Mouse (Mus musculus) erythroblast, embryonic 14.5 days (primary cell): ENCODE measurements around the gene Zfpl1. TPM values are rescaled to one million over a fixed set of nuclear protein-coding genes. Genes with fewer than 3 reads are reported as not detected.
"Not testable (repeated sequence)": the region's sequence is repeated elsewhere in the genome, so short reads cannot be mapped to it uniquely, and the experiment has no call there.

Experiments used
- H3K27me3 ChIP-seq: 2 replicates; pipeline ENCODE4 v1.6.1; 2012; ENCODE audit warnings: inconsistent platforms; ENCODE audit not compliant: control insufficient read depth
- H3K36me3 ChIP-seq: 2 replicates; pipeline ENCODE4 v1.6.1; 2012; ENCODE audit warnings: mild to moderate bottlenecking, inconsistent platforms; ENCODE audit not compliant: control insufficient read depth
- H3K4me1 ChIP-seq: 2 replicates; pipeline ENCODE4 v1.6.1; 2012; ENCODE audit warnings: inconsistent platforms; ENCODE audit not compliant: control insufficient read depth
- H3K4me3 ChIP-seq: replicated peaks from 2 replicates; pipeline ENCODE3; 2012; ENCODE audit warnings: moderate library complexity, mild to moderate bottlenecking, inconsistent platforms
- H3K9me3 ChIP-seq: 2 replicates; pipeline ENCODE4 v1.6.1; 2012; ENCODE audit warnings: low read length, inconsistent platforms, mixed read lengths; ENCODE audit not compliant: control insufficient read depth
- GATA1 ChIP-seq: IDR thresholded peaks from 2 replicates; pipeline ENCODE4 v1.6.1; 2012; ENCODE audit warnings: low read length, inconsistent platforms, mixed read lengths
- TAL1 ChIP-seq: IDR thresholded peaks from 3 replicates; pipeline ENCODE4 v1.6.1; 2012; ENCODE audit warnings: low read length, inconsistent platforms, mixed read lengths
- polyA plus RNA-seq: library from polyadenylated mRNA; stranded (reverse); fragments of >175 nt; gene quantifications from 2 replicates; pipeline ENCODE4 v1.2.3, GENCODE M21; 2012

Zfpl1 gene
- polyA plus RNA-seq, 1 experiment, result 5.1 TPM

GRCm38 (mm10) chr19:6048681-6049410 is 35.9 kb downstream of the Zfpl1 start:
- no peaks in the 10 kb centered on the region for H3K27me3 ChIP-seq
- H3K36me3 ChIP-seq, result peaks cover 72% of the 10 kb centered on the region
- H3K9me3 ChIP-seq, result no peaks in the 10 kb centered on the region
- H3K4me3 ChIP-seq, result peak overlapping the region; percentile 95
- H3K4me1 ChIP-seq, result peaks cover 55% of the 10 kb centered on the region
- TF ChIP-seq TAL1, result no peak
- TF ChIP-seq GATA1, result no peak

GRCm38 (mm10) chr19:6047899-6048166 is 36.9 kb downstream of the Zfpl1 start:
- peaks cover 50% of the 10 kb centered on the region for H3K4me1 ChIP-seq
- peaks cover 62% of the 10 kb centered on the region for H3K36me3 ChIP-seq
- no peaks in the 10 kb centered on the region for H3K27me3 ChIP-seq
- TF ChIP-seq GATA1, result no peak
- no peak for TF ChIP-seq TAL1
- H3K4me3 ChIP-seq, result peak overlapping the region; percentile 95
- no peaks in the 10 kb centered on the region for H3K9me3 ChIP-seq

- H3K4me1 ChIP-seq, result peaks cover 50% of the 10 kb centered on the region
Measured at GRCm38 (mm10) chr19:6047154-6047898, 37.4 kb downstream of the Zfpl1 start.

GRCm38 (mm10) chr19:6046294-6047153 is 38.2 kb downstream of the Zfpl1 start, which contains the start of gene Syvn1:
Syvn1 (plus strand) TSS chr19:6046576.
- no peak for TF ChIP-seq GATA1
- no peak for TF ChIP-seq TAL1
- Histone ChIP-seq H3K4me3 (peak within 1 kb of the TSS; percentile 95), H3K27me3 (no peaks in the 10 kb centered on the region), H3K36me3 (peaks cover 49% of the 10 kb centered on the region), H3K9me3 (no peaks in the 10 kb centered on the region), H3K4me1 (peaks cover 52% of the 10 kb centered on the region)

More at GRCm38 (mm10) chr19:6047154-6047898, 37.4 kb downstream of the Zfpl1 start:
- Histone ChIP-seq H3K27me3 (no peaks in the 10 kb centered on the region), H3K9me3 (no peaks in the 10 kb centered on the region), H3K4me3 (peak overlapping the region; percentile 95), H3K36me3 (peaks cover 57% of the 10 kb centered on the region)
- TF ChIP-seq TAL1, result no peak
- no peak for TF ChIP-seq GATA1

- Histone ChIP-seq H3K27me3 (no peaks in the 10 kb centered on the region), H3K4me3 (peak overlapping the region; percentile 95), H3K9me3 (no peaks in the 10 kb centered on the region), H3K36me3 (peaks cover 40% of the 10 kb centered on the region), H3K4me1 (peaks cover 45% of the 10 kb centered on the region)
- TF ChIP-seq GATA1 (no peak), TAL1 (no peak)
Measured at GRCm38 (mm10) chr19:6045366-6046293, 39.1 kb downstream of the Zfpl1 start.

- H3K9me3 ChIP-seq, H3K4me3 ChIP-seq, H3K27me3 ChIP-seq: not testable (repeated sequence)
- Histone ChIP-seq H3K36me3 (peaks cover 25% of the 10 kb centered on the region), H3K4me1 (peaks cover 34% of the 10 kb centered on the region)
Measured at GRCm38 (mm10) chr19:6044102-6044501, 40.7 kb downstream of the Zfpl1 start.

- H3K9me3 ChIP-seq, result no peaks in the 10 kb centered on the region
- peaks cover 7% of the 10 kb centered on the region for H3K36me3 ChIP-seq
- peaks cover 16% of the 10 kb centered on the region for H3K4me1 ChIP-seq
- no peak overlapping the region for H3K4me3 ChIP-seq
- no peaks in the 10 kb centered on the region for H3K27me3 ChIP-seq
- no peak for TF ChIP-seq GATA1
Measured at GRCm38 (mm10) chr19:6042293-6042692, 42.5 kb downstream of the Zfpl1 start.

- H3K9me3 ChIP-seq, result no peaks in the 10 kb centered on the region
- peaks cover 2% of the 10 kb centered on the region for H3K36me3 ChIP-seq
- peaks cover 9% of the 10 kb centered on the region for H3K4me1 ChIP-seq
- H3K4me3 ChIP-seq, result no peak overlapping the region
- H3K27me3 ChIP-seq, result no peaks in the 10 kb centered on the region
- TF ChIP-seq GATA1, result no peak
- no peak for TF ChIP-seq TAL1
Measured at GRCm38 (mm10) chr19:6040002-6040401, 44.8 kb downstream of the Zfpl1 start.
